Mouse (Mus musculus) midbrain, postnatal 0 days (tissue): Measurements from ENCODE around the gene Abcb1a. TPM values are rescaled to one million over a fixed set of nuclear protein-coding genes. Genes with fewer than 3 reads are reported as not detected.

Experiments
- ATAC-seq: fragments of 200-750 bp; cut with Nextera tagmentation; 2 replicates; pipeline ENCODE4 v1.8.0; 2017; ENCODE audit warnings: moderate number of reproducible peaks, mild to moderate bottlenecking, moderate TSS enrichment, moderate library complexity; ENCODE audit not compliant: low FRiP score
- DNase-seq: peaks from one replicate; pipeline ENCODE4 v3.0.0-alpha.2; 2015; ENCODE audit warnings: low spot score
- H3K27ac ChIP-seq: fragments of 300-500 bp; sonication (generic); 2 replicates; pipeline ENCODE4 v1.5.1; 2014; ENCODE audit warnings: low read depth, mild to moderate bottlenecking, low read length, mixed read lengths
- H3K27me3 ChIP-seq: fragments of 300-500 bp; sonication (generic); 2 replicates; pipeline ENCODE4 v1.6.1; 2014; ENCODE audit warnings: low read length, control low read depth, mixed read lengths; ENCODE audit not compliant: insufficient read depth
- H3K36me3 ChIP-seq: fragments of 300-500 bp; sonication (generic); 2 replicates; pipeline ENCODE4 v1.6.1; 2014; ENCODE audit warnings: low read length, control low read depth, mixed read lengths; ENCODE audit not compliant: insufficient read depth
- H3K4me1 ChIP-seq: fragments of 300-500 bp; sonication (generic); 2 replicates; pipeline ENCODE4 v1.6.1; 2014; ENCODE audit warnings: mild to moderate bottlenecking, control low read depth, antibody characterized with exemption, low read length, mixed read lengths; ENCODE audit not compliant: insufficient read depth
- H3K4me2 ChIP-seq: fragments of 300-500 bp; sonication (generic); 2 replicates; pipeline ENCODE4 v1.6.1; 2014; ENCODE audit warnings: low read depth, mild to moderate bottlenecking, low read length, mixed read lengths; ENCODE audit not compliant: poor library complexity, severe bottlenecking
- H3K4me3 ChIP-seq: fragments of 300-500 bp; sonication (generic); 2 replicates; pipeline ENCODE4 v1.5.1; 2014; ENCODE audit warnings: low read depth, mild to moderate bottlenecking, low read length, moderate library complexity
- H3K9ac ChIP-seq: fragments of 300-500 bp; sonication (generic); replicated peaks from 2 replicates; pipeline ENCODE4 v1.6.1; 2014; ENCODE audit warnings: mild to moderate bottlenecking, low read length, moderate library complexity, mixed read lengths; ENCODE audit not compliant: poor library complexity, severe bottlenecking
- H3K9me3 ChIP-seq: fragments of 300-500 bp; sonication (generic); 2 replicates; pipeline ENCODE4 v1.6.1; 2016; ENCODE audit warnings: low read length, control low read depth
- CTCF ChIP-seq: IDR thresholded peaks from 2 replicates; pipeline ENCODE4 v1.5.1; 2016; ENCODE audit warnings: antibody characterized with exemption, mild to moderate bottlenecking
- WGBS: fragments of 180-500 bp; shearing (Covaris S2); extraction: QIAGEN DNeasy Blood & Tissue Kit; methylation state at CpG from one replicate; pipeline ENCODE4 v1.1.7; 2014; 5-methylcytosine and 5-hydroxymethylcytosine counted together
- polyA plus RNA-seq: library from polyadenylated mRNA; unstranded; fragments of >200 nt; fragmentation: Nextera tagmentation; extraction: Ambion mirVana; gene quantifications from 2 replicates; pipeline ENCODE4 v1.2.1, GENCODE M21; 2015
- total RNA-seq: library from RNA; depleted of rRNA; stranded (reverse); fragments of >200 nt; gene quantifications from 2 replicates; pipeline ENCODE4 v1.2.3, GENCODE M21; 2014

Abcb1a gene
- total and polyA plus RNA-seq, 2 experiments from 2014 or later, result 3.2 to 4.5 TPM

- H3K9me3 ChIP-seq, result no peaks in the 10 kb centered on the region
- H3K4me3 ChIP-seq, result no peak overlapping the region
- H3K4me2 ChIP-seq, result no peak overlapping the region
- TF ChIP-seq CTCF, result no peak
- H3K27me3 ChIP-seq, result no peaks in the 10 kb centered on the region
- 92% methylated on average over 1 of the region's 1 CpGs for WGBS
- no peaks in the 10 kb centered on the region for H3K36me3 ChIP-seq
- H3K27ac ChIP-seq, result no peak overlapping the region
- H3K9ac ChIP-seq, result no peak overlapping the region
- DNase-seq (no peak), ATAC-seq (no peak)
- no peaks in the 10 kb centered on the region for H3K4me1 ChIP-seq
These were observed 9.7 kb downstream of the Abcb1a start for GRCm38 (mm10) chr5:8669606-8670005.

- Histone ChIP-seq H3K4me3 (no peak overlapping the region), H3K4me1 (no peaks in the 10 kb centered on the region), H3K4me2 (no peak overlapping the region), H3K9me3 (no peaks in the 10 kb centered on the region), H3K36me3 (no peaks in the 10 kb centered on the region), H3K27ac (no peak overlapping the region), H3K9ac (no peak overlapping the region), H3K27me3 (no peaks in the 10 kb centered on the region)
- no peak for ATAC-seq
- WGBS, result 92% methylated on average over 6 of the region's 6 CpGs
- no peak for TF ChIP-seq CTCF
- no peak for DNase-seq
These were observed 15.5 kb downstream of the Abcb1a start for GRCm38 (mm10) chr5:8675262-8675951.

GRCm38 (mm10) chr5:8675952-8676262, 16.0 kb downstream of the Abcb1a start:
- Histone ChIP-seq H3K36me3 (no peaks in the 10 kb centered on the region), H3K9me3 (no peaks in the 10 kb centered on the region), H3K9ac (no peak overlapping the region), H3K27me3 (no peaks in the 10 kb centered on the region), H3K27ac (no peak overlapping the region), H3K4me3 (no peak overlapping the region), H3K4me2 (no peak overlapping the region), H3K4me1 (no peaks in the 10 kb centered on the region)
- DNase-seq (no peak), ATAC-seq (no peak)
- no peak for TF ChIP-seq CTCF
- WGBS, result 95% methylated on average over 1 of the region's 1 CpGs

- H3K4me2 ChIP-seq, result no peak overlapping the region
- H3K27ac ChIP-seq, result no peak overlapping the region
- no peaks in the 10 kb centered on the region for H3K27me3 ChIP-seq
- no peaks in the 10 kb centered on the region for H3K9me3 ChIP-seq
- no peak overlapping the region for H3K4me3 ChIP-seq
- ATAC-seq (no peak), DNase-seq (no peak)
- 73% methylated on average over 3 of the region's 3 CpGs for WGBS
- H3K4me1 ChIP-seq, result no peaks in the 10 kb centered on the region
- no peak overlapping the region for H3K9ac ChIP-seq
- TF ChIP-seq CTCF, result no peak
- no peaks in the 10 kb centered on the region for H3K36me3 ChIP-seq
These were observed 21.3 kb downstream of the Abcb1a start for GRCm38 (mm10) chr5:8681166-8681565.

- no peak overlapping the region for H3K27ac ChIP-seq
- no peak for DNase-seq
- H3K36me3 ChIP-seq, result no peaks in the 10 kb centered on the region
- H3K4me1 ChIP-seq, result no peaks in the 10 kb centered on the region
- no peaks in the 10 kb centered on the region for H3K9me3 ChIP-seq
- no peak overlapping the region for H3K9ac ChIP-seq
- no peak for ATAC-seq
- 94% methylated on average over 3 of the region's 3 CpGs for WGBS
- no peak for TF ChIP-seq CTCF
- H3K4me3 ChIP-seq, result no peak overlapping the region
- no peak overlapping the region for H3K4me2 ChIP-seq
- no peaks in the 10 kb centered on the region for H3K27me3 ChIP-seq
These were observed 23.8 kb downstream of the Abcb1a start for GRCm38 (mm10) chr5:8683686-8684085.

- no peak for ATAC-seq
- no peaks in the 10 kb centered on the region for H3K36me3 ChIP-seq
- no peaks in the 10 kb centered on the region for H3K9me3 ChIP-seq
- H3K4me1 ChIP-seq, result no peaks in the 10 kb centered on the region
- H3K27me3 ChIP-seq, result no peaks in the 10 kb centered on the region
- H3K27ac ChIP-seq, result no peak overlapping the region
- TF ChIP-seq CTCF, result no peak
- DNase-seq, result no peak
- 79% methylated on average over 2 of the region's 2 CpGs for WGBS
- no peak overlapping the region for H3K4me2 ChIP-seq
- no peak overlapping the region for H3K4me3 ChIP-seq
- no peak overlapping the region for H3K9ac ChIP-seq
These were observed 26.2 kb downstream of the Abcb1a start for GRCm38 (mm10) chr5:8686071-8686470.
